Mouse (Mus musculus) mouse trophoblast stem cell (cell line): Measurements from ENCODE around the gene E2f6.

Experiments
- in situ Hi-C, 2 experiments: fragments of 300-500 bp; cut with MseI, MboI; formaldehyde crosslinking; loops; 2 replicates in 1 of 2; 3 replicates in 1 of 2; pipeline ENCODE4 v1.15.1; 2025

Gene E2f6

GRCm38 (mm10) chr12:16844623-16845592 lies 34.1 kb downstream of the E2f6 start:
- in situ Hi-C loops = no loop called here

GRCm38 (mm10) chr12:16847204-16847792 lies 36.5 kb downstream of the E2f6 start:
- in situ Hi-C loops = no loop called here

GRCm38 (mm10) chr12:16848501-16848900 lies 37.7 kb downstream of the E2f6 start:
- in situ Hi-C loops = no loop called here

- in situ Hi-C loops = no loop called here
Observed at GRCm38 (mm10) chr12:16849821-16850220, 39.1 kb downstream of the E2f6 start.

- in situ Hi-C loops = no loop called here
Observed at GRCm38 (mm10) chr12:16850431-16851375, 39.9 kb downstream of the E2f6 start.

- in situ Hi-C loops = no loop called here
Observed at GRCm38 (mm10) chr12:16853431-16854165, 42.8 kb downstream of the E2f6 start.

GRCm38 (mm10) chr12:16855632-16856305 lies 45.0 kb downstream of the E2f6 start:
- in situ Hi-C loops = no loop called here

GRCm38 (mm10) chr12:16856306-16856679 lies 45.5 kb downstream of the E2f6 start:
- in situ Hi-C loops = no loop called here

- in situ Hi-C loops = no loop called here
Observed at GRCm38 (mm10) chr12:16858081-16858480, 47.3 kb downstream of the E2f6 start.

GRCm38 (mm10) chr12:16859781-16860180 lies 49.0 kb downstream of the E2f6 start:
- in situ Hi-C loops = no loop called here

GRCm38 (mm10) chr12:16860533-16860932 lies 49.8 kb downstream of the E2f6 start:
- in situ Hi-C loops = no loop called here

- in situ Hi-C loops = no loop called here
Observed at GRCm38 (mm10) chr12:16860961-16861360, 50.2 kb downstream of the E2f6 start.

GRCm38 (mm10) chr12:16864477-16864876 lies 53.7 kb downstream of the E2f6 start:
- in situ Hi-C loops = no loop called here

- in situ Hi-C loops = no loop called here
Observed at GRCm38 (mm10) chr12:16865871-16866270, 55.1 kb downstream of the E2f6 start.

GRCm38 (mm10) chr12:16866460-16866859 lies 55.7 kb downstream of the E2f6 start:
- in situ Hi-C loops = no loop called here

GRCm38 (mm10) chr12:16867306-16867705 lies 56.5 kb downstream of the E2f6 start:
- in situ Hi-C loops = no loop called here

- in situ Hi-C loops = no loop called here
Observed at GRCm38 (mm10) chr12:16868618-16869017, 57.9 kb downstream of the E2f6 start.

- in situ Hi-C loops = no loop called here
Observed at GRCm38 (mm10) chr12:16869091-16869778, 58.5 kb downstream of the E2f6 start.

GRCm38 (mm10) chr12:16869870-16870404 lies 59.2 kb downstream of the E2f6 start:
- in situ Hi-C loops = no loop called here
